Mouse (Mus musculus) thymus, adult 18-20 months (tissue): Measurements from ENCODE around the gene Styxl1.

ENCODE experiments used
- DNase-seq, 2 experiments: peaks; one replicate each; pipeline ENCODE4 v3.0.0; 2022; ENCODE audit warnings: mixed read lengths in 2 of 2

The Styxl1 gene

GRCm38 (mm10) chr5:135725391-135725841 is 52.8 kb downstream of the Styxl1 start:
- no peak for DNase-seq

GRCm38 (mm10) chr5:135724536-135725322 is 53.5 kb downstream of the Styxl1 start:
- DNase-seq = no peak

GRCm38 (mm10) chr5:135723165-135723751 is 54.9 kb downstream of the Styxl1 start:
- no peak for DNase-seq

GRCm38 (mm10) chr5:135722121-135722520 is 56.1 kb downstream of the Styxl1 start:
- DNase-seq = no peak

- no peak for DNase-seq
These were observed 57.1 kb downstream of the Styxl1 start for GRCm38 (mm10) chr5:135721076-135721475.

GRCm38 (mm10) chr5:135720121-135720520 is 58.1 kb downstream of the Styxl1 start:
- no peak for DNase-seq

- no peak for DNase-seq
These were observed 58.5 kb downstream of the Styxl1 start for GRCm38 (mm10) chr5:135719586-135720120.

- no peak for DNase-seq
These were observed 62.6 kb downstream of the Styxl1 start for GRCm38 (mm10) chr5:135715624-135716023.

GRCm38 (mm10) chr5:135713441-135714218 is 64.6 kb downstream of the Styxl1 start:
- DNase-seq = peak; percentile 53 to 57

- no peak for DNase-seq
These were observed 65.4 kb downstream of the Styxl1 start for GRCm38 (mm10) chr5:135712803-135713202.

GRCm38 (mm10) chr5:135711582-135712355 is 66.4 kb downstream of the Styxl1 start:
- DNase-seq = no peak

- no peak for DNase-seq
These were observed 67.5 kb downstream of the Styxl1 start for GRCm38 (mm10) chr5:135710599-135711214.

- DNase-seq = no peak
These were observed 68.5 kb downstream of the Styxl1 start for GRCm38 (mm10) chr5:135709716-135710115.

- no peak for DNase-seq
These were observed 70.3 kb downstream of the Styxl1 start for GRCm38 (mm10) chr5:135707855-135708254.

- no peak for DNase-seq
These were observed 71.1 kb downstream of the Styxl1 start for GRCm38 (mm10) chr5:135707039-135707438.

GRCm38 (mm10) chr5:135705383-135705782 is 72.8 kb downstream of the Styxl1 start:
- DNase-seq = no peak

GRCm38 (mm10) chr5:135703431-135703830 is 74.8 kb downstream of the Styxl1 start:
- DNase-seq = no peak

- peak; percentile 66 to 85 for DNase-seq
These were observed 75.4 kb downstream of the Styxl1 start for GRCm38 (mm10) chr5:135702682-135703192.

- DNase-seq = no peak
These were observed 76.0 kb downstream of the Styxl1 start for GRCm38 (mm10) chr5:135702190-135702589.

GRCm38 (mm10) chr5:135701601-135702000 is 76.6 kb downstream of the Styxl1 start:
- DNase-seq = no peak

GRCm38 (mm10) chr5:135697711-135698111 is 80.5 kb downstream of the Styxl1 start:
- no peak for DNase-seq
